Comparison of ENCODE assay signal across 19 mouse cellular contexts in the genomic region with DNA sequence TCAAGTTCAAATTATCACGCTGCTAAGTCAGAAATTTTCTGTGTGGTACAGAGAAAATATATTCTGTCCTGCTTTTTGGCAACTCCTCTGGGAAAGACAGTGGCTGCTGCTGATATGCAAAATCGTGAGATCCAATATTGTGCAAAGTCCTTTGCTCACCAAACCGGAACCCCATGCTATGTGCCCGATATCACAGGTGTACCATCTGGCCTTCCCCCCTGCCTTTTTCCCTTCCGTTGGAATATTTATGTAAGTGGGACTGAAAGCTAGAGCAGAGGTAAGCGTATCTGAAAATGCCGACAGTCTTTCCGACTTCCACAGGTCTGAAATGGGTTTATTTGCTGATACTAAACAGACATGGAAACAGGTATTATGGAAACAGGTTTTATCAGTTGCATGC.
A peak's percentile ranks its signal among the peaks of the same experiment; 100 is the strongest.
DNase-seq lines count a peak whose midpoint lies in the region; ATAC-seq and TF ChIP-seq lines count a peak whose summit lies in the region.
"Had no signal": no experiment of that assay in that cellular context is flagged by ENCODE, and none has a peak within 500 bp of the region (broad histone marks: within the 10 kb centered on the region; RNA-seq: fewer than 3 reads in every experiment).

No protein-coding gene starts in this region.

- TF ChIP-seq EP300 in stomach, postnatal 0 days (optimal IDR thresholded peaks at IDR 0.05), result no peak

- peak; percentile 65 for DNase-seq in brain, adult 2 months (ENCODE audit: low read depth, low spot score)
- DNase-seq in cerebellum, adult 11 months, result peak; percentile 35
- DNase-seq in cerebellum, adult 8-10 months, result peak; percentile 43
- DNase-seq in cerebellum, postnatal 14 days, result peak; percentile 37 to 57
- DNase-seq in stomach, postnatal 0 days (ENCODE audit: low spot score), result no peak
- DNase-seq: adrenal gland, adult 8-10 months; adrenal gland, postnatal 36 days; gastrocnemius, postnatal 10 days; heart, adult 2 months; kidney, adult 2 months had no signal

- 84% methylated on average over 8 of the region's 8 CpGs for WGBS in intestine, embryonic 15.5 days
- 84% methylated on average over 8 of the region's 8 CpGs for WGBS in stomach, postnatal 0 days
- WGBS in hindbrain, embryonic 12.5 days, result 85% methylated on average over 8 of the region's 8 CpGs

- no peak overlapping the region for H3K27ac ChIP-seq in intestine, embryonic 15.5 days
- no peak overlapping the region for H3K27ac ChIP-seq in stomach, postnatal 0 days (replicated peaks)
- H3K27ac ChIP-seq in hindbrain, embryonic 12.5 days, result no peak overlapping the region
- H3K27ac ChIP-seq: embryonic facial prominence, embryonic 12.5 days; forebrain, embryonic 15.5 days; heart, adult 2 months; heart, embryonic 15.5 days; hindbrain, embryonic 10.5 days; hindbrain, postnatal 0 days; kidney, embryonic 15.5 days had no signal

- H3K9ac ChIP-seq in intestine, embryonic 15.5 days, result no peak overlapping the region
- no peak overlapping the region for H3K9ac ChIP-seq in stomach, postnatal 0 days (ENCODE audit: low read length)
- no peak overlapping the region for H3K9ac ChIP-seq in hindbrain, embryonic 12.5 days
- H3K9ac ChIP-seq: embryonic facial prominence, embryonic 12.5 days; forebrain, embryonic 15.5 days; heart, embryonic 15.5 days; kidney, embryonic 15.5 days had no signal

- H3K4me2 ChIP-seq in intestine, embryonic 15.5 days (replicated peaks), result no peak overlapping the region
- H3K4me2 ChIP-seq in stomach, postnatal 0 days (replicated peaks; ENCODE audit: low read depth), result no peak overlapping the region
- H3K4me2 ChIP-seq in hindbrain, embryonic 12.5 days (replicated peaks), result no peak overlapping the region
- H3K4me2 ChIP-seq: embryonic facial prominence, embryonic 12.5 days; forebrain, embryonic 15.5 days; heart, embryonic 11.5 days; heart, embryonic 15.5 days; kidney, embryonic 15.5 days had no signal

- no peaks in the 10 kb centered on the region for H3K36me3 ChIP-seq in intestine, embryonic 15.5 days
- H3K36me3 ChIP-seq in stomach, postnatal 0 days (ENCODE audit: control insufficient read depth, insufficient read depth, low read length), result no peaks in the 10 kb centered on the region; the same call in 1 of the 2 replicates
- no peaks in the 10 kb centered on the region for H3K36me3 ChIP-seq in hindbrain, embryonic 12.5 days
- H3K36me3 ChIP-seq: embryonic facial prominence, embryonic 12.5 days; forebrain, embryonic 15.5 days; heart, embryonic 15.5 days; hindbrain, embryonic 10.5 days had no signal

- H3K4me1 ChIP-seq in intestine, embryonic 15.5 days (replicated peaks), result no peaks in the 10 kb centered on the region
- no peaks in the 10 kb centered on the region for H3K4me1 ChIP-seq in stomach, postnatal 0 days (replicated peaks; ENCODE audit: control insufficient read depth, insufficient read depth)
- no peaks in the 10 kb centered on the region for H3K4me1 ChIP-seq in hindbrain, embryonic 12.5 days
- H3K4me1 ChIP-seq: embryonic facial prominence, embryonic 12.5 days had no signal

- no peak for TF ChIP-seq CTCF in stomach, postnatal 0 days (IDR thresholded peaks at IDR 0.05; ENCODE audit: low read depth)

- ATAC-seq in intestine, embryonic 15.5 days, result no peak
- no peak for ATAC-seq in stomach, postnatal 0 days (ENCODE audit: low FRiP score, low TSS enrichment)
- no peak for ATAC-seq in hindbrain, embryonic 12.5 days (ENCODE audit: low FRiP score)
- ATAC-seq: forebrain, embryonic 15.5 days; hindbrain, postnatal 0 days had no signal

- H3K9me3 ChIP-seq in intestine, embryonic 15.5 days, result no peaks in the 10 kb centered on the region
- H3K9me3 ChIP-seq in stomach, postnatal 0 days (ENCODE audit: control insufficient read depth, low read length), result no peaks in the 10 kb centered on the region
- no peaks in the 10 kb centered on the region for H3K9me3 ChIP-seq in hindbrain, embryonic 12.5 days (replicated peaks)
- H3K9me3 ChIP-seq: embryonic facial prominence, embryonic 12.5 days; forebrain, embryonic 15.5 days; heart, embryonic 15.5 days; hindbrain, embryonic 10.5 days; kidney, embryonic 15.5 days had no signal

- H3K27me3 ChIP-seq in intestine, embryonic 15.5 days (replicated peaks), result no peaks in the 10 kb centered on the region
- no peaks in the 10 kb centered on the region for H3K27me3 ChIP-seq in stomach, postnatal 0 days (ENCODE audit: control insufficient read depth, insufficient read depth, low read length)
- H3K27me3 ChIP-seq in hindbrain, embryonic 12.5 days, result no peaks in the 10 kb centered on the region
- H3K27me3 ChIP-seq: embryonic facial prominence, embryonic 12.5 days; forebrain, embryonic 15.5 days; heart, embryonic 15.5 days; kidney, embryonic 15.5 days had no signal

- no peak overlapping the region for H3K4me3 ChIP-seq in intestine, embryonic 15.5 days (replicated peaks)
- no peak overlapping the region for H3K4me3 ChIP-seq in stomach, postnatal 0 days (ENCODE audit: low read depth, low read length)
- no peak overlapping the region for H3K4me3 ChIP-seq in hindbrain, embryonic 12.5 days
- H3K4me3 ChIP-seq: embryonic facial prominence, embryonic 12.5 days; forebrain, embryonic 15.5 days; heart, adult 2 months; heart, embryonic 15.5 days; hindbrain, embryonic 10.5 days; kidney, embryonic 15.5 days had no signal
